Mouse (Mus musculus): ENCODE data around the gene Zbtb8a.
"Not testable (repeated sequence)": the region's sequence is repeated elsewhere in the genome, so short reads cannot be mapped to it uniquely, and the experiment has no call there.

The Zbtb8a gene

GRCm38 (mm10) chr4:129377601-129378390, at the start of gene Zbtb8a:
Gene Zbtb8a, minus strand, starts transcription at chr4:129378116.
- DNase-seq (ENCODE audit: low spot score): no peak

DNA sequence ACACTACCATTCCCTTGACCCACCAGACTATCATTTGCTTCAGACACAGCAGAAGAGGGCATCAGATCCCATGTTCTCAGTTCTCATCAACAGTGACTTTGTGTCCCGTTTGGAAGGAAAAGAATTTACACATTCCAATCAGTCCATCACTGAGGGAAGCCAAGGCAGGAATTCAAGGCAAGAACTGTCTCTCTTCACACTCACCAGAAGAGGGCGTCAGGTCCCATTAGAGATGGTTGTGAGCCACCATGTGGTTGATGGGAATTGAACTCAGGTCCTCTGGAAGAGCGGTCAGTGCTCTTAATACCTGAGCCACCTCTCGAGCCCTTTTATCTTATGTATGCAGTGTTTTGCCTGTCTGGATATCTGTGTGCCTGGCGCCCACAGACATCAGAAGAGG, 40.4 kb upstream of the Zbtb8a start:
- DNase-seq (ENCODE audit: low spot score): no peak

DNA sequence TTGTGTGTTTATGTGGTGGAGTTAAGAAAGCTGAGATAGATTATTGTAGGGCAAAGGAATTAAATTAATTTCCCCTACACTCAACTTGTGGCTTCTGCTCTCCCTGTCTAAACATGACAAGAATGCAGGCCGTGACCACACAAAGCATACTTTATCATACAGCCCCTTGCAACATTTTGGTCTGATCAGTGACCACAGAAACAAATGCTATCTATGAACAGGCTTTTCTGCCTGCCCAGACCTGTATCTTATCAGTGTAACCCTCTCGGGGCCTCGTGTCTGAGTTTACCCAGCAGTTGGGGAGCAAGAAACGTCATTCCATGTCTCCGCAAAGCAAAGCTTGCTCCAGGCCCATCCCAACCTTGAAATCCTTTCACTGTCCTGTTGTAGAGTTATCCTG, 38.6 kb upstream of the Zbtb8a start:
- DNase-seq (ENCODE audit: low spot score): no peak

DNA sequence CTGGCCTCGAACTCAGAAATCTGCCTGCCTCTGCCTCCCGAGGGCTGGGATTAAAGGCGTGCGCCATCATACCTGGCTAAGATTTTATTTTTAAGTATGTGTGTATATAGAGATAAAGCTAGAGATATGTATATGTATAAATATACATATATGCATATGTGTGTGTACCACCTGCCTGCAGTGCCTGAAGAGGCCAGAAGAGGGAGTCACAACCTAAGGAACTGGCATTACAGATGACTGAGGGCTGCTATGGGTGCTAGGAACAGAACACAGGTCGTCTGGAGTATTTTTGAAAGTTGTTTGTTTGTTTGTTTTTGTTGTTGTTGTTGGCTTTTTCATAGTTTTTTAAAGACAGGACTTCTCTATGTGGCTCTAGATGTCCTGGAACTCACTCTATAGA, 38.0 kb upstream of the Zbtb8a start:
- DNase-seq (ENCODE audit: low spot score): no peak

DNA sequence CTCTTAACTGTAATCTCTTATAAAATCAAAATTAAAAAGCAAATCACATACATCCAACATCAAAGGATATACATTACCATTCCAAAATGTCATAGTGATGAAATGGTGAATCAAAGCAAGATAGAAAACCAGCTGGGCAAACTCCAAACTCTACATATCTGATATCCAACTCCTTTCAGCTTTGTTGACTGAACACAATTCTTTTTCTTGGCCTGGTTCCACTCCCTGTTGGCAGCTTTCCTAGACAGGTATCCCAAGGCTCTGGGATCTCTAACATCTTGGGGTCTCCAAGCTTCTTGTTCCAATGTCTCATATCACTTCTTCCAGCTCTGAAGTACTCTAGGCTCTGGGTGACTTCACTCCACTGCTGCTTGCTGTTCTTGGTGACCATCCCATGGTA, 33.1 kb upstream of the Zbtb8a start:
- no peak for DNase-seq (ENCODE audit: low spot score)

DNA sequence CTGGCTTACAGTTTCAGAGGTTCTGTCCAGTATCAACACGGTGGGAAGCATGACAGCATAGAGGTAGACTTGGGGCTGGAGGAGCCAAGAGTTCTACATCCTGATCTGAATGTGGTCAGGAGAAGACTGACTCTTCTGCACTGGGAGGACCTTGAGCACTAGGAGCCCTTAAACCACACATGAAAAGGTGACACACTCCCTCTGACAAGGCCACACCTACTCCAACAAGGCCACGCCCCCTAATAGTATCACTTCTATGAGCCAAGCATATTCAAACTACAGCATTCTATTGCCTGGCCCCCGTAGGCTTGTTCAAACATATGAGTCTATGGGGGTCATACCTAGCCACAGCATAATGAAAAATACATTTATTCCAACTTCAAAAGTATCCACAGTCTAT, 32.6 kb upstream of the Zbtb8a start:
- DNase-seq (ENCODE audit: low spot score): not testable (repeated sequence)

DNA sequence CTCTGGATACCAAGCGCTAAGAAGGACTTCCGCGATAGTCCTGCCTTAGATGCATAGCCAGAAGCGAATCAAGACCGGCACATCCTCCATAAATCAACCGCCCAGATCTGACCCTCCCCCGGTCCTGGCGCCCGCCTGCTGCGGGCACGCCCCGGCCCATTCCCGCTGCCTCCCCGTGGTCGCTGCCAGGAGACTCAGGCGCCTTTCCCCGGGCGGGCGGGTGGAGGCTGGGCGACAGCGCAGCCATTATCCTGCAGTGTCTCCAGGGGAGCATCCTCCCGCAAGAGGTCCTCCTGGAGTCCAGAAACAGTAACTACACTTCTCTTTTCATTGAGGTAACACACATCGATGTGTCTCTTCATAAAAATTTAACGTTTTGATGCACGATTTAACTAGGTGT, 28.5 kb upstream of the Zbtb8a start:
- DNase-seq (ENCODE audit: low spot score): peak; percentile 30

DNA sequence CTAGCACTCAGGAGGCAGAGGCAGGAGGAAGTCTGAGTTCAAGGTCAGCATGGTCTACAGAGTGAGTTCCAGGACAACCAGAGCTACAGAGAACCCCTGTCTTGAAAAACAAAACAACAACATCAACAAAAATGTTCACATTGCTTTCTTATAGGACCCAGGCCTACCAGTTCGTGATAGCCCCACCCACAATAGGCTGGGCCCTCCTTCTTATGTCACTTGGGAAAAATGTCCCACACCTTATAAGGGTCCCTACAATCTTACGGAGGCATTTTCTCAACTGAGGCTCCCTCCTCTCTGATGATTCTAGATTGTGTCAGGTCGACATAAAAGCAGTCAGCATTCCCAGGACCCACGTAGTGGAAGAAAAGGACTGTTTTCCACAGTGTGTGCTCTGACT, 21.9 kb upstream of the Zbtb8a start:
- no peak for DNase-seq (ENCODE audit: low spot score)

- no peak for DNase-seq (ENCODE audit: low spot score)
These were observed 19.0 kb upstream of the Zbtb8a start for GRCm38 (mm10) chr4:129396960-129397359.

- no peak for DNase-seq (ENCODE audit: low spot score)
These were observed 16.4 kb upstream of the Zbtb8a start for GRCm38 (mm10) chr4:129394089-129394870.

DNA sequence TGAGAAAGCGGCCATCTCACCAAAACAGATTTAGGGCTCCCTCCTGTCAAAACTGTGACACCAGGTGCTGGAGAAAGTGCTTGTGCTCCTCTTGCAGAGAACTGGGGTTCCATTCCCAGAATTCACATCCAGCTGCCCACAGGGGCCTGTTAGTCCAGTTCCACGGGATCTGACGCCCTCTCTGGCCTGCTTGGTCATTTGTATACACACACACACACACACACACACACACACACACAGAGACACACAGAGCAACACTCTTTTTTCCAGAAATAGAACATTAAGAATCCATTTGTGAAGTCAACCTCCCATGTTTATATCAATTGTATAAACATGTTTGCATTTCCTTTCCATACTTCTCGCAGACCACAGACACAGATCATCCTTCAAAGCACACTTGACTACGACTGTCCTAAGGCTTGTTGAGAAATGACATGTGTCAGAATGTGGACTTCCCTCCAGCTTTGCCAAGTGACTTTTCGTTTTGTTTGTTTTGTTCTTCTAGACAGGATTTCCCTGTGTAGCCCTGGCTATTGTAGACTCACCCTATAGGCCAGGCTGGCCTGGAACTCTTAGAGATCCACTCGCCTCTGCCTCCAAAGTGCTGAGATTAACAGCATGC, 13.1 kb upstream of the Zbtb8a start:
- no peak for DNase-seq (ENCODE audit: low spot score)

DNA sequence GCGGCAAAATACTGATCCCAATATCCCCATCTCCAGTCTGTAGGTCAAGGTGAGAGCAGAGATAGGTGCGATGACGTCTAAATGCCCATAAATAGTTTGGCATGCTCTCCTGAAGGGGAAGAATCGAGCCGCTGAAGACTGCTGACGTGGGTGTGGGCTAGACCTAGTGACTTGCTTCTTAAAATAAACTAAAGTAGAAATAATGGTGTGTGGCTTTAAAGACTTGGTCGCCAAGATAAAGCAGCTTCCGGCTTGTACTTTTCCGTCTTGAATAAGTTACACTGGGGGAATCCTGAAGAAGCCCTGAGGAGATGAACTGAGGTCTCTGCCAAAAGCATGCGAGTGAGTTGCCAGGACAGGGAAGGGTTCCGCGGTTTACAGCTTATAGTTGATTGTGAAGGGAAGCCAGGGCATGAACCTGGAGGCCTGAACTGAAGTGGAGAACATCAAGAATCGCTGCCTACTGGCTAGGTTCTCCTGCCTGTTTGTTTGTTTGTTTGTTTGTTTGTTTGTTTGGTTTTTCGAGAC, 12.4 kb upstream of the Zbtb8a start:
- no peak for DNase-seq (ENCODE audit: low spot score)

DNA sequence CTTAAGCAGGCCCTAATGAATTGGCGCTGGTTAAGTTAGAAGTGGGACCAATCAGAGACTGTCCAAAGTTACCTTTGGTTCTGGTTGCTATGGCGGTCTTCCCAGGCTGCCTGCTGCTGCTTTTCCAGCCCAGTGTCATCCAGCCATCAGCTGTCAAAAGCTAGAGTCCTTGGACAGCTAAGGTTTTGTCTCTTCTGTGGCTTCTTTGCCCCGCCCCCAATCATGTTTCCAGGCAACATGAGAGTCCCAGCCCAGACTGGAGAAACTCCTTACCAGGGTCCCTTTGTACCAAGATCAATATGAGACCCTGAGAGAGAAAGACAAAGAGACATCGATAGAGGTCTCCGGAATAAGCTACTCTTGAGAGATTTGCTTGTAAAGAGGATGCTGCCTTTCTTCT, 10.5 kb upstream of the Zbtb8a start:
- DNase-seq (ENCODE audit: low spot score): no peak

- no peak for DNase-seq (ENCODE audit: low spot score)
These were observed 9.1 kb upstream of the Zbtb8a start for GRCm38 (mm10) chr4:129386989-129387388.

GRCm38 (mm10) chr4:129386269-129386946, 8.5 kb upstream of the Zbtb8a start:
- DNase-seq (ENCODE audit: low spot score): no peak

DNA sequence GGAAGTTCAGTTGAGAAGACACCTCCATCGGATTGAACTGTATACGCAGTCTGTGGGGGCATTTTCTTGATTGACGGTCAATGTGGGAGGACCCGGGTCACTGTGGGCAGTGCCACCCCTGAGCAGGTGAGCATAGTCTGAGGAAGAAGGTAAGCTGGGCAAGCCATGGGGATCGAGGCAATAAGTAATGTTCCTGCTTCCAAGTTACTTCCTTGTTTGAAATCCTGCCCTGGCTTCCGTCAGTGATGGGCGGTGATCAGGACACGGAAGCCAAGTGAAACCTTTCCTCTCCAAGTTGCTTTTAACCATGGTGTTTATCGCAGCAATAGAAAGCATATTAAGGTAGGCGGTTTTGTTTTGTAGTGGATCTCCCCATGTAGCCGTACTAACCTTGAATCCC, 7.8 kb upstream of the Zbtb8a start:
- no peak for DNase-seq (ENCODE audit: low spot score)

- no peak for DNase-seq (ENCODE audit: low spot score)
These were observed 6.5 kb upstream of the Zbtb8a start for GRCm38 (mm10) chr4:129384440-129384839.

DNA sequence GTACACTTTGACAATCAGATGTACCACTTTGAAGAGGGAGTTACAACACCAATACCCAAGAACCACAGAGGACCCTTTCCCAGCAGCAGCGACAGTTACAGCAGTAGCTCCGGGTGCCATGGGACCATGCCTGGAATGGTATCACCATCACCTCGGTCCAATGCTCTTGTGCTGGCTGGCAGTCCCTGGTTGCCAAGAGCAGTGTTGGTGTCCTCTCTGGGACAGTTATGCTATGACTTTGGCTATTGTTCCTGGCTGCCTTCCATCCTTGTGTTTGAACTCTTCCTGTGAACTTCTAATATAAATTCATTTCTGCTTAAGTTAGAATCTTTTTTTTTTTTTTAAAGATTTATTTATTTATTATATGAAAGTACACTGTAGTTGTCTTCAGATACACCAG, 5.7 kb upstream of the Zbtb8a start:
- DNase-seq (ENCODE audit: low spot score): no peak

DNA sequence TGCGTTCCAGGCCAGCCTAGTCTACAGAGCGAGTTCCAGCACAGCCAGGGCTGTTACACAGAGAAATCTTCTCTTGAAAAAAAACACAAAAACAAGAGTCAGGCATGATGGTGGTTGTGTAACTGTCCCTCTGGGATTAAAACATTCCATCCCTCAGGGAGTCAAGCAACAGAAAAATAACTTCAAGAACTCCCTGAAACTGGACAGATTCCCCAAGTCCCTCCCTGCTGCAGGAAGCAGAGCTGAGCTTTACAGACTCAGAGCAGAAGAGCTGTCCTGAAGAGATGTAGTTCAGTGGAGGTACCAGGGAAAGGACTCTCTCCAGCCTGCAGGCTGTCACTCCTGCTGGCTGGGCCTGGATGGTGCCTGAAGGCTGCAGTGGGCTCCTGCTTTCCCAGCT, 4.6 kb upstream of the Zbtb8a start:
- DNase-seq (ENCODE audit: low spot score): no peak

GRCm38 (mm10) chr4:129382029-129382428, 4.1 kb upstream of the Zbtb8a start:
- DNase-seq (ENCODE audit: low spot score): no peak

DNA sequence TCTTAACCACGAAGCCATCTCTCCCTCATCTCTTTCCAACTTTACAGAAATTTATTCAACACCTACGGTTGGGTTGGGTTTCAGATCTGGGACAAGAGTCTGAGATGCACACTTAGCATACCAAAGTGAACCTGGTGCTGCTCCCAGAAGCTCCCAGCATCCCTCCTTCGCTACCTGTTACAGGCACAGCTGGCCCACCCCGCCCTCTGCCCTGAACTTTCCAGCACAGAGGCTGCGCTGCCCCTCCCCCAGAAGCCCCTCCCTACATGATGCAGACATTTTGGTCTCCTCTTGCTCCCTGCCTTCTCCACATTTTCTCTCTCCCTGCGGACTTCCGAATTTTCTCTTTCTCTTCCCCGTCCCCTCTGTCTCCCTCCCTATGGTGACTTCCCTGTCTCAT, 3.2 kb upstream of the Zbtb8a start:
- no peak for DNase-seq (ENCODE audit: low spot score)

GRCm38 (mm10) chr4:129379805-129380204, 1.9 kb upstream of the Zbtb8a start:
- no peak for DNase-seq (ENCODE audit: low spot score)

Data from urinary bladder, postnatal 10 days (tissue).